Mouse (Mus musculus): Measurements from ENCODE around the gene Rps6ka5. TPM values are rescaled to one million over a fixed set of nuclear protein-coding genes. Genes with fewer than 3 reads are reported as not detected.

Gene Rps6ka5
- total and polyA plus RNA-seq, 2 experiments: 0.29 to 2.0 TPM

DNA sequence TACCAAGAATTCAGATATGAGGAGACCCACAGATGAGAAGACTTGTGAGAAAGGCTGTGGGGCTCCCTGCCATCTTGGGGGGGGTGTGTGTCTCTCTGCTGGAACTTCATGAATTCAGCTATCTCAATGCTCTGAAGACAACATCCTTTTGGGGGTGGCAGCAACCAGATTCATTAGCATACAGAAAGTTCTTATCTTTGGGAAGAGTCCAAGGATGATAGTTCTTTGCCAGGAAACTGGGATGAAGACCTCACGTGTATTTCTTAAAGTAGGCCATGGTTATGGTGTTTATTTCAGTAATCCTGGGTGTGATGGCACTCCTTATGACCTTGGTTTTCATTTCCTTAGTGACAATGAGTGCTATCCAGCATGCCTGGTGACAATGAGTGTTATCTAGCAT is 195.0 kb downstream of the Rps6ka5 start:
- DNase-seq (ENCODE audit: extremely low read depth, low read depth, low spot score): no peak
- H3K79me2 ChIP-seq (ENCODE audit: control insufficient read depth, insufficient read depth, low read length): no peaks in the 10 kb centered on the region
- 49% methylated on average over 1 of the region's 1 CpGs for WGBS
- peaks cover 2% of the 10 kb centered on the region; the same call in 1 of the 2 replicates for H3K4me1 ChIP-seq (ENCODE audit: control insufficient read depth, insufficient read depth, low read length)
- H3K27ac ChIP-seq (replicated peaks; ENCODE audit: insufficient read depth, low read depth, low read length): no peak overlapping the region
- TF ChIP-seq CTCF (IDR thresholded peaks at IDR 0.05; ENCODE audit: low read depth, low read length): no peak
- TF ChIP-seq POLR2A (IDR thresholded peaks at IDR 0.05; ENCODE audit: extremely low read depth, insufficient read depth, low read length): no peak
- no peak overlapping the region for H3K4me3 ChIP-seq (ENCODE audit: insufficient read depth, low read depth, low read length)
- no peaks in the 10 kb centered on the region for H3K27me3 ChIP-seq (ENCODE audit: control insufficient read depth, insufficient read depth, low read length)
- no peak overlapping the region for H3K9ac ChIP-seq (ENCODE audit: low read depth, low read length)
- H3K36me3 ChIP-seq (ENCODE audit: control insufficient read depth, insufficient read depth, low read length): no peaks in the 10 kb centered on the region

- no peak for TF ChIP-seq POLR2A (IDR thresholded peaks at IDR 0.05; ENCODE audit: extremely low read depth, insufficient read depth, low read length)
- Histone ChIP-seq H3K36me3 (ENCODE audit: control insufficient read depth, insufficient read depth, low read length) (no peaks in the 10 kb centered on the region), H3K79me2 (ENCODE audit: control insufficient read depth, insufficient read depth, low read length) (no peaks in the 10 kb centered on the region), H3K27me3 (ENCODE audit: control insufficient read depth, insufficient read depth, low read length) (no peaks in the 10 kb centered on the region), H3K9ac (ENCODE audit: low read depth, low read length) (no peak overlapping the region), H3K4me3 (ENCODE audit: insufficient read depth, low read depth, low read length) (no peak overlapping the region), H3K4me1 (ENCODE audit: control insufficient read depth, insufficient read depth, low read length) (peaks cover 2% of the 10 kb centered on the region; the same call in 1 of the 2 replicates), H3K27ac (replicated peaks; ENCODE audit: insufficient read depth, low read depth, low read length) (no peak overlapping the region; the same call in 1 of the 2 replicates)
- 83% methylated on average over 5 of the region's 5 CpGs for WGBS
- DNase-seq (ENCODE audit: extremely low read depth, low read depth, low spot score): no peak
These were observed 195.9 kb downstream of the Rps6ka5 start for GRCm38 (mm10) chr12:100530871-100531270.

- Histone ChIP-seq H3K27ac (replicated peaks; ENCODE audit: insufficient read depth, low read depth, low read length) (no peak overlapping the region), H3K27me3 (ENCODE audit: control insufficient read depth, insufficient read depth, low read length) (no peaks in the 10 kb centered on the region), H3K4me3 (ENCODE audit: insufficient read depth, low read depth, low read length) (no peak overlapping the region), H3K36me3 (ENCODE audit: control insufficient read depth, insufficient read depth, low read length) (no peaks in the 10 kb centered on the region), H3K79me2 (ENCODE audit: control insufficient read depth, insufficient read depth, low read length) (no peaks in the 10 kb centered on the region), H3K9ac (ENCODE audit: low read depth, low read length) (no peak overlapping the region), H3K4me1 (ENCODE audit: control insufficient read depth, insufficient read depth, low read length) (peaks cover 2% of the 10 kb centered on the region; the same call in 1 of the 2 replicates)
- TF ChIP-seq CTCF (IDR thresholded peaks at IDR 0.05; ENCODE audit: low read depth, low read length) (no peak), POLR2A (IDR thresholded peaks at IDR 0.05; ENCODE audit: extremely low read depth, insufficient read depth, low read length) (no peak)
- WGBS: 80% methylated on average over 5 of the region's 5 CpGs
- no peak for DNase-seq (ENCODE audit: extremely low read depth, low read depth, low spot score)
These were observed 197.1 kb downstream of the Rps6ka5 start for GRCm38 (mm10) chr12:100529651-100530050.

DNA sequence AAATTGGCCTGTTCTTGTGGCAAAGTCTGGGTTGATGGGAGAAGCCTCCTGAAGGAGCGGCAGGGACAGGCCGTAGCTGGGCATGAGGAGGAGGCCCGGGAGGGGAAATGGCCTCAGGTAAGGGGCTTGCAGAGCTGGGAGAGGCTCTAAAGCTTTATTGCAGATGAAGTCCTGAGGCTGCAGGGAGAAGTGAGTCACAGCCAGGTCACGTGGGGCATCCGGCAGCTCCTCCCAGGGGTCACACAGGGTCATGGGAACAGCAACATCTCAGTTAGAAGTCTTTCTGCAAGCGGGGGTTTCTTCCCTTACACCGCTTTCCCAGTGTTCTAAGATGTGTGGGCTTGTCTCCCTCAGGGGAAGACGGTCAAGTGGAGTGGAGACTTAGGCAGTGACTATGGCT is 197.6 kb downstream of the Rps6ka5 start:
- no peak for TF ChIP-seq POLR2A (IDR thresholded peaks at IDR 0.05; ENCODE audit: extremely low read depth, insufficient read depth, low read length)
- TF ChIP-seq CTCF (IDR thresholded peaks at IDR 0.05; ENCODE audit: low read depth, low read length): no peak
- DNase-seq (ENCODE audit: extremely low read depth, low read depth, low spot score): no peak
- Histone ChIP-seq H3K4me3 (ENCODE audit: insufficient read depth, low read depth, low read length) (no peak overlapping the region), H3K79me2 (ENCODE audit: control insufficient read depth, insufficient read depth, low read length) (no peaks in the 10 kb centered on the region), H3K27me3 (ENCODE audit: control insufficient read depth, insufficient read depth, low read length) (no peaks in the 10 kb centered on the region), H3K4me1 (ENCODE audit: control insufficient read depth, insufficient read depth, low read length) (peaks cover 2% of the 10 kb centered on the region; the same call in 1 of the 2 replicates), H3K9ac (ENCODE audit: low read depth, low read length) (no peak overlapping the region), H3K36me3 (ENCODE audit: control insufficient read depth, insufficient read depth, low read length) (no peaks in the 10 kb centered on the region), H3K27ac (replicated peaks; ENCODE audit: insufficient read depth, low read depth, low read length) (peak overlapping the region; percentile 21; the same call in 1 of the 2 replicates)
- WGBS: 59% methylated on average over 8 of the region's 8 CpGs

DNA sequence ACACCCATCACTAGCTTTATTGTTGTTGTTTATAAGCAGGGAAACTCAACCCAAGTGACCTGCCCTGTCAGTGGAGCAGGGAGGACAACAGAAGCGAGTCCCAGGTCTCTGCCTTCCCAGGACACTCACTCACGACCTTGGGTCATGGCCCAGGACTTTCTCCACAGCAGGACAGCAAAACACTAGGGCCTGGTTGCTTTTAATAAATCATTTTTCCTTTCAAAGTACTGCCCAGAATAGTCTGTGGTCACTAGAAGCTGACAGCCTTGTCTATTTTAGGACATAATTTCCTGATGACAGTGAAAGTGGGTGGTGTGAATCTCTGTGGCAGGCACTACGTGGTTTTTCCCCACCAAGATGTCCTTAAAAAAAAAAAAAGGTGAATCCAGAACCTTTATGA is 198.5 kb downstream of the Rps6ka5 start:
- no peaks in the 10 kb centered on the region for H3K27me3 ChIP-seq (ENCODE audit: control insufficient read depth, insufficient read depth, low read length)
- H3K4me3 ChIP-seq (ENCODE audit: insufficient read depth, low read depth, low read length): no peak overlapping the region
- H3K4me1 ChIP-seq (ENCODE audit: control insufficient read depth, insufficient read depth, low read length): peaks cover 2% of the 10 kb centered on the region; the same call in 1 of the 2 replicates
- no peaks in the 10 kb centered on the region for H3K36me3 ChIP-seq (ENCODE audit: control insufficient read depth, insufficient read depth, low read length)
- TF ChIP-seq CTCF (IDR thresholded peaks at IDR 0.05; ENCODE audit: low read depth, low read length): no peak
- no peak for TF ChIP-seq POLR2A (IDR thresholded peaks at IDR 0.05; ENCODE audit: extremely low read depth, insufficient read depth, low read length)
- 0 out of 2 replicates have a peak overlapping the region, but pooled peaks have one; percentile 5 for H3K27ac ChIP-seq (replicated peaks; ENCODE audit: insufficient read depth, low read depth, low read length)
- WGBS: 66% methylated on average over 3 of the region's 3 CpGs
- H3K79me2 ChIP-seq (ENCODE audit: control insufficient read depth, insufficient read depth, low read length): no peaks in the 10 kb centered on the region
- DNase-seq (ENCODE audit: extremely low read depth, low read depth, low spot score): no peak
- no peak overlapping the region for H3K9ac ChIP-seq (ENCODE audit: low read depth, low read length)

GRCm38 (mm10) chr12:100527753-100528152 is 199.0 kb downstream of the Rps6ka5 start:
- H3K36me3 ChIP-seq (ENCODE audit: control insufficient read depth, insufficient read depth, low read length): no peaks in the 10 kb centered on the region
- DNase-seq (ENCODE audit: extremely low read depth, low read depth, low spot score): no peak
- H3K4me1 ChIP-seq (ENCODE audit: control insufficient read depth, insufficient read depth, low read length): peaks cover 2% of the 10 kb centered on the region; the same call in 1 of the 2 replicates
- TF ChIP-seq POLR2A (IDR thresholded peaks at IDR 0.05; ENCODE audit: extremely low read depth, insufficient read depth, low read length) (no peak), CTCF (IDR thresholded peaks at IDR 0.05; ENCODE audit: low read depth, low read length) (no peak)
- no peaks in the 10 kb centered on the region for H3K27me3 ChIP-seq (ENCODE audit: control insufficient read depth, insufficient read depth, low read length)
- 38% methylated on average over 9 of the region's 9 CpGs for WGBS
- no peak overlapping the region for H3K9ac ChIP-seq (ENCODE audit: low read depth, low read length)
- no peaks in the 10 kb centered on the region for H3K79me2 ChIP-seq (ENCODE audit: control insufficient read depth, insufficient read depth, low read length)
- 0 out of 2 replicates have a peak overlapping the region, but pooled peaks have one; percentile 5 for H3K27ac ChIP-seq (replicated peaks; ENCODE audit: insufficient read depth, low read depth, low read length)
- no peak overlapping the region for H3K4me3 ChIP-seq (ENCODE audit: insufficient read depth, low read depth, low read length)

Data from liver, adult 2 months (tissue).